Mouse (Mus musculus): ENCODE data around the gene Glb1. TPM values are rescaled to one million over a fixed set of nuclear protein-coding genes. Genes with fewer than 3 reads are reported as not detected.

Gene Glb1
- polyA plus RNA-seq, 2 experiments: 10.2 to 13.1 TPM

DNA sequence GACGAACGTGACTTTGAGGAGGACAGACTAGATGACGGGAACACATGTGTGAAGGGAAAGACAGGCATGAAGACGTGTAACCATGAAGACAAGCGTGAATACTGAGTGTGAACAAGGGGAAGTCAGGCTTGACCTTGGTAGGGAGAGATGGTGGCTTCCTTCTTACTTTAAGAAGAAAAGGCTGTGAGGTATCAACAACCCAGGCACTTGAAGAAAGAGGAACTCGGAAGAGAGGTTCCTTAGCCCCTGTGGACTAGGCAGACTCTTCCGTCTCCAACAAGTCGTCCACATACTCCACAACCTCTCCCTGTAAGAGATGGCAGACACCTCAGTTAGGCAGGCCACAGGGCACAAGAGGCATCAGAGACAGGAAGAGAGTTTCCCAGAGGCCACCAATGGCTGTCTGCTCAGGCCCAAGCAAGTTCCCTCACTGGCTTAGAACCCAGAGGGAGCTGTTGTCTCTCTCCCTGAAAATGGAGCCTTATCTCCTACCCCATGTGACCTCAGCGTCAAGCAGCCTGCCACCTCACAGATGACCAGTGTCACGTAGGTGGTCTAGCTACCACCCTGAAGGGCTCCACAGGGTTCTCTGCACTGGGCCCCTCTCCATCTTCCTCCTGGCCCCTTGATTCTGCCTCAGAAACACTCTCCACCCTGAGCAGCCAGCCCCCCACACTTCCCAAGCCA lies 25.5 kb upstream of the Glb1 start:
- 63% methylated on average over 10 of the region's 10 CpGs for WGBS (ENCODE audit: insufficient replicate concordance)
- no peak overlapping the region for H3K27ac ChIP-seq

DNA sequence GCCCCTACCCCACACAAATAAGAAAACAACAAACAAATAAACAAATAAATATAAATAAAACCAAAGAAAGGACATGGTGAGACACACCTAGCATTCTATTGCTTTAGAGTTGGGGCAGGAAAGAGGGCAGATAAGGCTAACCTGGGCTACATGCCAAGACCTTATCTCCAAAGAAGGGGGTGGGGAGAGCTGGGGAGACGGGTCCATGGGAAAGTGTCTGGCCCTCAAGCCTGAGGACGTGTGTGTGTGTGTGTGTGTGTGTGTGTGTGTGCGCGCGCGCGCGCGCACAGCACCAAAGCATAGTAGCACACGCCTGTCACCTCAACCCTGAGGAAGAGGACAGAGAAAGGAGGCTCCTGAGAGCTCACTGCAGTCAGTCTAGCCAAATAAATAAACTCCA lies 23.7 kb upstream of the Glb1 start:
- Histone ChIP-seq H3K4me3 (ENCODE audit: insufficient read depth in 1 of 2, low read depth in 2 of 2, low read length in 2 of 2) (no peak overlapping the region), H3K9ac (replicated peaks) (no peak overlapping the region), H3K4me1 (replicated peaks; ENCODE audit: control insufficient read depth in 2 of 2, insufficient read depth in 2 of 2, low read length in 1 of 2) (no peaks in the 10 kb centered on the region), H3K36me3 (replicated peaks; ENCODE audit: control insufficient read depth, insufficient read depth, low read depth) (no peaks in the 10 kb centered on the region), H3K9me3 (ENCODE audit: control insufficient read depth, low read length) (no peaks in the 10 kb centered on the region), H3K27me3 (ENCODE audit: control insufficient read depth, insufficient read depth, low read length) (no peaks in the 10 kb centered on the region), H3K27ac (no peak overlapping the region), H3K4me2 (ENCODE audit: low read depth) (no peak overlapping the region)
- ATAC-seq (ENCODE audit: insufficient read depth): no peak
- TF ChIP-seq EP300 (IDR thresholded peaks at IDR 0.05; ENCODE audit: low read depth) (no peak), CTCF (IDR thresholded peaks at IDR 0.05; ENCODE audit: low read depth) (no peak)
- WGBS (ENCODE audit: insufficient replicate concordance): 79% methylated on average over 10 of the region's 10 CpGs
- DNase-seq (ENCODE audit: low read depth in 3 of 3, low spot score in 3 of 3): no peak

More for the DNA sequence above, 25.5 kb upstream of the Glb1 start:
- H3K9me3 ChIP-seq (ENCODE audit: control insufficient read depth, low read length): no peaks in the 10 kb centered on the region
- TF ChIP-seq CTCF (IDR thresholded peaks at IDR 0.05; ENCODE audit: low read depth): no peak
- TF ChIP-seq EP300 (IDR thresholded peaks at IDR 0.05; ENCODE audit: low read depth): no peak
- ATAC-seq (ENCODE audit: insufficient read depth): no peak
- no peak for DNase-seq (ENCODE audit: low read depth in 3 of 3, low spot score in 3 of 3)
- H3K36me3 ChIP-seq (replicated peaks; ENCODE audit: control insufficient read depth, insufficient read depth, low read depth): no peaks in the 10 kb centered on the region
- no peak overlapping the region for H3K4me2 ChIP-seq (ENCODE audit: low read depth)
- H3K4me1 ChIP-seq (replicated peaks; ENCODE audit: control insufficient read depth in 2 of 2, insufficient read depth in 2 of 2, low read length in 1 of 2): no peaks in the 10 kb centered on the region
- H3K9ac ChIP-seq (replicated peaks): no peak overlapping the region
- no peaks in the 10 kb centered on the region for H3K27me3 ChIP-seq (ENCODE audit: control insufficient read depth, insufficient read depth, low read length)
- no peak overlapping the region for H3K4me3 ChIP-seq (ENCODE audit: insufficient read depth in 1 of 2, low read depth in 2 of 2, low read length in 2 of 2)

- H3K9me3 ChIP-seq (ENCODE audit: control insufficient read depth, low read length): no peaks in the 10 kb centered on the region
- DNase-seq (ENCODE audit: low read depth in 3 of 3, low spot score in 3 of 3) (no peak), ATAC-seq (ENCODE audit: insufficient read depth) (no peak)
- no peaks in the 10 kb centered on the region for H3K27me3 ChIP-seq (ENCODE audit: control insufficient read depth, insufficient read depth, low read length)
- 80% methylated on average over 12 of the region's 12 CpGs for WGBS (ENCODE audit: insufficient replicate concordance)
- no peak overlapping the region for H3K4me3 ChIP-seq (ENCODE audit: insufficient read depth in 1 of 2, low read depth in 2 of 2, low read length in 2 of 2)
- TF ChIP-seq CTCF (IDR thresholded peaks at IDR 0.05; ENCODE audit: low read depth) (no peak), EP300 (IDR thresholded peaks at IDR 0.05; ENCODE audit: low read depth) (no peak)
- no peak overlapping the region for H3K9ac ChIP-seq (replicated peaks)
- H3K27ac ChIP-seq: no peak overlapping the region
- H3K4me1 ChIP-seq (replicated peaks; ENCODE audit: control insufficient read depth in 2 of 2, insufficient read depth in 2 of 2, low read length in 1 of 2): no peaks in the 10 kb centered on the region
- H3K36me3 ChIP-seq (replicated peaks; ENCODE audit: control insufficient read depth, insufficient read depth, low read depth): no peaks in the 10 kb centered on the region
- H3K4me2 ChIP-seq (ENCODE audit: low read depth): no peak overlapping the region
Observed at GRCm38 (mm10) chr9:114379871-114380270, 21.0 kb upstream of the Glb1 start.

DNA sequence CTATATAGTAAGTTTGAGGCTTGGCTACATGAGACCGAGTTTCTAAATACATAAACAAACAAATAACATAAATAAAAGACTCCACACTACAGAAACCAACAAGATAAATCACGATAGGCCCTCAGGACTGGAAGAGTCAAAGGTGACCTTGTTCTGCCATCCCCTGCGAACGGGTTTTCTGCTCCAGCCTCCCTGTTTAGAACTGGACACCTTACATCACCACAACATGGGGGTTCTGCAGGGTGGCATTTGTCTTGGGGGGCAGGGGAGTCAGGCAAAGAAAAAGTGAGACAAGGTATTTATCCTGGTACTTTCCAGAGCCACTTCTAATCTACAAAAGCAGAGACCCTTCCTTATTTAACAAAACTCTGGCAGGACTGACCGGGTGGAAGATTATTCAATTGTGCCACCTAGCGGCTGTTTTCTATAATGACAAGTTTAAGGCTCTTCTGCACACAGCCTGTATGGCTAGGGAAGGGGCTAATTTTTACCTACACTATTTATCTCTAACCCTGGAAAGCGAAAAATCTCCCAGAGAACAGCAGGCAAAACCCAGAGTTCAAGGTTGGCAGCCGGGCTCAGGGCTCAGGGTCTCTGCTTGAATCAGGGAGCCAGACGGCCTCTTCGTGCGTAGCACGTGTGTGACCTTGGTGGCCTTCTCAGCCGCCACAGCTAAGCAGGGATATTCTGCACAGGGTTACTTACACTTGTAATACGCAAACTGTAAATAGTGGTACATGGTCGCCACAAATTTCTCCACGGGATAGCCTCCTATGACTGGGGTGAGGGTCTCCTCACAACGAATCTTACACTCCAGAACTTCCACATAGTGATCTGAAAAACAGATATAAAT lies 19.8 kb upstream of the Glb1 start:
- Histone ChIP-seq H3K27me3 (ENCODE audit: control insufficient read depth, insufficient read depth, low read length) (no peaks in the 10 kb centered on the region), H3K4me3 (ENCODE audit: insufficient read depth in 1 of 2, low read depth in 2 of 2, low read length in 2 of 2) (no peak overlapping the region), H3K4me1 (replicated peaks; ENCODE audit: control insufficient read depth in 2 of 2, insufficient read depth in 2 of 2, low read length in 1 of 2) (no peaks in the 10 kb centered on the region), H3K9ac (replicated peaks) (no peak overlapping the region), H3K27ac (no peak overlapping the region), H3K4me2 (ENCODE audit: low read depth) (no peak overlapping the region), H3K36me3 (replicated peaks; ENCODE audit: control insufficient read depth, insufficient read depth, low read depth) (no peaks in the 10 kb centered on the region), H3K9me3 (ENCODE audit: control insufficient read depth, low read length) (no peaks in the 10 kb centered on the region)
- ATAC-seq (ENCODE audit: insufficient read depth) (no peak; the same call in 1 of the 2 replicates), DNase-seq (ENCODE audit: low read depth in 3 of 3, low spot score in 3 of 3) (no peak)
- TF ChIP-seq CTCF (IDR thresholded peaks at IDR 0.05; ENCODE audit: low read depth): peak; percentile 60
- no peak for TF ChIP-seq EP300 (IDR thresholded peaks at IDR 0.05; ENCODE audit: low read depth)
- WGBS (ENCODE audit: insufficient replicate concordance): 64% methylated on average over 17 of the region's 17 CpGs
